Mouse (Mus musculus) lung, postnatal 0 days (tissue): ENCODE measurements around the gene Slc5a4b. TPM values are rescaled to one million over a fixed set of nuclear protein-coding genes. Genes with fewer than 3 reads are reported as not detected.
"Not testable (repeated sequence)": the region's sequence is repeated elsewhere in the genome, so short reads cannot be mapped to it uniquely, and the experiment has no call there.

Experiments
- ATAC-seq: fragments of 200-750 bp; cut with Nextera tagmentation; 2 replicates; pipeline ENCODE4 v1.8.0; 2017; ENCODE audit warnings: moderate library complexity
- DNase-seq: peaks from one replicate; pipeline ENCODE4 v3.0.0-alpha.2; 2016; ENCODE audit warnings: low spot score
- H3K27ac ChIP-seq: fragments of 300-500 bp; sonication (generic); 2 replicates; pipeline ENCODE4 v1.5.1; 2014; ENCODE audit warnings: antibody characterized with exemption, mild to moderate bottlenecking, low read length, mixed read lengths
- H3K27me3 ChIP-seq: fragments of 300-500 bp; sonication (generic); replicated peaks from 2 replicates; pipeline ENCODE4 v1.6.1; 2014; ENCODE audit warnings: low read length, mixed read lengths; ENCODE audit not compliant: insufficient read depth
- H3K36me3 ChIP-seq: fragments of 300-500 bp; sonication (generic); 2 replicates; pipeline ENCODE4 v1.6.1; 2014; ENCODE audit warnings: low read length, mixed read lengths; ENCODE audit not compliant: insufficient read depth
- H3K4me1 ChIP-seq: fragments of 300-500 bp; sonication (generic); 2 replicates; pipeline ENCODE4 v1.6.1; 2014; ENCODE audit warnings: antibody characterized with exemption, low read depth, low read length, mixed read lengths; ENCODE audit not compliant: insufficient read depth
- H3K4me2 ChIP-seq: fragments of 300-500 bp; sonication (generic); replicated peaks from 2 replicates; pipeline ENCODE4 v1.6.1; 2014; ENCODE audit warnings: low read depth, mild to moderate bottlenecking, low read length, moderate library complexity, mixed read lengths
- H3K4me3 ChIP-seq: fragments of 300-500 bp; sonication (generic); 2 replicates; pipeline ENCODE4 v1.5.1; 2014; ENCODE audit warnings: low read depth, low read length
- H3K9ac ChIP-seq: fragments of 300-500 bp; sonication (generic); replicated peaks from 2 replicates; pipeline ENCODE4 v1.6.1; 2014; ENCODE audit warnings: low read depth, mild to moderate bottlenecking
- H3K9me3 ChIP-seq: fragments of 300-500 bp; sonication (generic); 2 replicates; pipeline ENCODE4 v1.6.1; 2016; ENCODE audit warnings: low read length, mixed read lengths
- CTCF ChIP-seq: IDR thresholded peaks from 2 replicates; pipeline ENCODE4 v1.5.1; 2016; ENCODE audit warnings: antibody characterized with exemption, mild to moderate bottlenecking
- EP300 ChIP-seq: IDR thresholded peaks from 2 replicates; pipeline ENCODE4 v1.6.1; 2016; ENCODE audit warnings: antibody characterized with exemption, mild to moderate bottlenecking, control low read depth
- WGBS: fragments of 180-500 bp; shearing (Covaris S2); extraction: QIAGEN DNeasy Blood & Tissue Kit; methylation state at CpG from one replicate; pipeline ENCODE4 v1.1.7; 2014; 5-methylcytosine and 5-hydroxymethylcytosine counted together
- polyA plus RNA-seq: library from polyadenylated mRNA; unstranded; fragments of >200 nt; fragmentation: Nextera tagmentation; extraction: Ambion mirVana; gene quantifications from 2 replicates; pipeline ENCODE4 v1.2.1, GENCODE M21; 2015

Gene Slc5a4b
- polyA plus RNA-seq, 1 experiment from 2014 or later = 0.04 TPM

GRCm38 (mm10) chr10:76132506-76132905 is 21.7 kb upstream of the Slc5a4b start:
- WGBS = 57% methylated on average over 4 of the region's 4 CpGs
- H3K27ac ChIP-seq = no peak overlapping the region
- DNase-seq = no peak
- no peaks in the 10 kb centered on the region for H3K36me3 ChIP-seq
- no peaks in the 10 kb centered on the region for H3K9me3 ChIP-seq
- H3K4me1 ChIP-seq = no peaks in the 10 kb centered on the region
- H3K4me3 ChIP-seq = no peak overlapping the region
- no peak for ATAC-seq
- H3K27me3 ChIP-seq = no peaks in the 10 kb centered on the region
- no peak for TF ChIP-seq EP300
- TF ChIP-seq CTCF = no peak
- no peak overlapping the region for H3K9ac ChIP-seq
- no peak overlapping the region for H3K4me2 ChIP-seq

- 37% methylated on average over 5 of the region's 5 CpGs for WGBS
- H3K27me3 ChIP-seq = no peaks in the 10 kb centered on the region
- DNase-seq (peak; percentile 38), ATAC-seq (peak; percentile 32; the same call in 1 of the 2 replicates)
- H3K4me3 ChIP-seq = no peak overlapping the region
- H3K9me3 ChIP-seq = no peaks in the 10 kb centered on the region
- H3K4me1 ChIP-seq = no peaks in the 10 kb centered on the region
- H3K36me3 ChIP-seq = no peaks in the 10 kb centered on the region
- no peak for TF ChIP-seq CTCF
- no peak for TF ChIP-seq EP300
- H3K4me2 ChIP-seq = no peak overlapping the region
- no peak overlapping the region for H3K27ac ChIP-seq
- H3K9ac ChIP-seq = no peak overlapping the region
These were observed 10.7 kb upstream of the Slc5a4b start for GRCm38 (mm10) chr10:76121495-76121894.

- ATAC-seq (no peak), DNase-seq (no peak)
- Histone ChIP-seq H3K9ac (no peak overlapping the region), H3K4me2 (no peak overlapping the region), H3K27ac (no peak overlapping the region), H3K27me3 (no peaks in the 10 kb centered on the region), H3K4me1 (no peaks in the 10 kb centered on the region), H3K36me3 (no peaks in the 10 kb centered on the region), H3K4me3 (no peak overlapping the region), H3K9me3 (no peaks in the 10 kb centered on the region)
- TF ChIP-seq EP300 = no peak
- TF ChIP-seq CTCF = no peak
- WGBS = 28% methylated on average over 4 of the region's 4 CpGs
These were observed 9.5 kb upstream of the Slc5a4b start for GRCm38 (mm10) chr10:76120124-76120711.

GRCm38 (mm10) chr10:76118741-76119140 is 8.0 kb upstream of the Slc5a4b start:
- Histone ChIP-seq H3K36me3 (no peaks in the 10 kb centered on the region), H3K9ac (no peak overlapping the region), H3K9me3 (no peaks in the 10 kb centered on the region), H3K4me1 (no peaks in the 10 kb centered on the region), H3K27me3 (no peaks in the 10 kb centered on the region), H3K4me3 (no peak overlapping the region), H3K4me2 (no peak overlapping the region), H3K27ac (no peak overlapping the region)
- peak; percentile 28 for DNase-seq
- 4% methylated on average over 1 of the region's 1 CpGs for WGBS
- no peak for ATAC-seq
- TF ChIP-seq EP300 (no peak), CTCF (peak; percentile 59)

- TF ChIP-seq CTCF = peak; percentile 82
- no peak for TF ChIP-seq EP300
- DNase-seq (peak; percentile 58), ATAC-seq (peak; percentile 35; the same call in 1 of the 2 replicates)
- Histone ChIP-seq H3K27me3 (no peaks in the 10 kb centered on the region), H3K27ac (no peak overlapping the region), H3K36me3 (no peaks in the 10 kb centered on the region), H3K9me3 (no peaks in the 10 kb centered on the region), H3K4me1 (no peaks in the 10 kb centered on the region), H3K9ac (no peak overlapping the region), H3K4me2 (no peak overlapping the region), H3K4me3 (no peak overlapping the region)
- WGBS = 45% methylated on average over 5 of the region's 5 CpGs
These were observed 7.2 kb upstream of the Slc5a4b start for GRCm38 (mm10) chr10:76117966-76118365.

- TF ChIP-seq EP300 = no peak
- TF ChIP-seq CTCF = no peak
- no peak overlapping the region for H3K9ac ChIP-seq
- H3K4me2 ChIP-seq = no peak overlapping the region
- no peaks in the 10 kb centered on the region for H3K9me3 ChIP-seq
- WGBS = 16% methylated on average over 9 of the region's 9 CpGs
- ATAC-seq = no peak
- H3K27ac ChIP-seq = no peak overlapping the region
- no peak overlapping the region for H3K4me3 ChIP-seq
- no peaks in the 10 kb centered on the region for H3K36me3 ChIP-seq
- no peaks in the 10 kb centered on the region for H3K4me1 ChIP-seq
- H3K27me3 ChIP-seq = no peaks in the 10 kb centered on the region
- no peak for DNase-seq
These were observed 13.4 kb downstream of the Slc5a4b start for GRCm38 (mm10) chr10:76097368-76097767.

GRCm38 (mm10) chr10:76096580-76096979 is 14.2 kb downstream of the Slc5a4b start:
- DNase-seq (no peak), ATAC-seq (no peak)
- no peak for TF ChIP-seq EP300
- TF ChIP-seq CTCF = no peak
- Histone ChIP-seq H3K27ac (no peak overlapping the region), H3K4me1 (no peaks in the 10 kb centered on the region), H3K36me3 (no peaks in the 10 kb centered on the region), H3K4me2 (no peak overlapping the region), H3K4me3 (no peak overlapping the region), H3K9ac (no peak overlapping the region), H3K27me3 (no peaks in the 10 kb centered on the region), H3K9me3 (no peaks in the 10 kb centered on the region)
- WGBS = 67% methylated on average over 8 of the region's 8 CpGs

- H3K27me3 ChIP-seq, DNase-seq, H3K27ac ChIP-seq, H3K4me2 ChIP-seq, H3K36me3 ChIP-seq, H3K4me1 ChIP-seq, H3K4me3 ChIP-seq, H3K9ac ChIP-seq, ATAC-seq, H3K9me3 ChIP-seq: not testable (repeated sequence)
- 88% methylated on average over 2 of the region's 2 CpGs for WGBS
These were observed 33.8 kb downstream of the Slc5a4b start for GRCm38 (mm10) chr10:76077008-76077407.

GRCm38 (mm10) chr10:76072080-76072479 is 38.7 kb downstream of the Slc5a4b start:
- H3K27ac ChIP-seq, H3K9me3 ChIP-seq, H3K4me1 ChIP-seq, H3K27me3 ChIP-seq, DNase-seq, H3K4me2 ChIP-seq, H3K9ac ChIP-seq, ATAC-seq, H3K36me3 ChIP-seq, H3K4me3 ChIP-seq: not testable (repeated sequence)
- WGBS = 92% methylated on average over 5 of the region's 5 CpGs
